Mouse (Mus musculus) lung, postnatal 14 days (tissue): ENCODE data around the gene Ublcp1.
A peak's percentile ranks its signal among the peaks of the same experiment; 100 is the strongest.

Experiments
- DNase-seq: peaks from one replicate; pipeline ENCODE4 v3.0.0; 2021

The Ublcp1 gene

GRCm38 (mm10) chr11:44470432-44471336 is at the start of gene Ublcp1:
Gene Ublcp1, minus strand, starts transcription at chr11:44470498.
- peak; percentile 95 for DNase-seq

- DNase-seq: peak; percentile 36
Observed at GRCm38 (mm10) chr11:44519096-44519949, 49.0 kb upstream of the Ublcp1 start.

- peak; percentile 75 for DNase-seq
Observed at GRCm38 (mm10) chr11:44518281-44519095, 48.2 kb upstream of the Ublcp1 start, which contains the start of gene Rnf145. Gene Rnf145, plus strand, starts transcription at chr11:44518964.

DNA sequence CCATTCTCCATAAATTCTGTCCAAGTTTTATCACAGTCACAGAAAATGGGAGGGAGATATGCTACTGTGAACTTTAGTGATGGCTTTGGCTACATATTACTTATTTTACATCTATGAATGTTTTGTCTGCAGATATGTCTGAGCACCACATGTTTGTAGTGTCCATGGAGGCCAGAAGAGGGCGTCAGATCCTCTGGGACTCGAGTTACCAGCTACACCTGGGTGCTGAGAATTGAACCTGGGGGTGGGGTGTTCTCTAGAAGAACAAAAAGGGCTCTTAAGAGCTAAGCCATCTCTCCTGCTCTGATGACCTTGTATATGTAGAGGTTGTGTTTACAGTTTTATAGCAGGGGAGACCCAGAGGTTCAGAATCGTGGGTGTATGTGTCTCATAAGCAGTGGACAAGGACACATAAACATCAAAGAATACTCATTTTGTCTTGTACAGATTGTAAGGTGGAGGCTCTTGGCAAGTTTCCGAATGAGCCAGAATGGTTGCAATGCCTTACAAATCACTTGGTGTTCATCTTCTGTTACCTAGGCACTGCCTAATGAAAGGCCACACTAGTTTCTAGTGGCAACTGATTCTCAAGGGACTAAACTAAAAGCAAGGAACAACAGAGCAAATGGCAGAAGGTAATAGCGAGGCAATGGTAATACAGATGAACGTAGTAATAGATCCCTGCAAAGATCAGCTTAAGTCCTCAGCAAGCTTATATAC is 47.4 kb upstream of the Ublcp1 start:
- no peak for DNase-seq

DNA sequence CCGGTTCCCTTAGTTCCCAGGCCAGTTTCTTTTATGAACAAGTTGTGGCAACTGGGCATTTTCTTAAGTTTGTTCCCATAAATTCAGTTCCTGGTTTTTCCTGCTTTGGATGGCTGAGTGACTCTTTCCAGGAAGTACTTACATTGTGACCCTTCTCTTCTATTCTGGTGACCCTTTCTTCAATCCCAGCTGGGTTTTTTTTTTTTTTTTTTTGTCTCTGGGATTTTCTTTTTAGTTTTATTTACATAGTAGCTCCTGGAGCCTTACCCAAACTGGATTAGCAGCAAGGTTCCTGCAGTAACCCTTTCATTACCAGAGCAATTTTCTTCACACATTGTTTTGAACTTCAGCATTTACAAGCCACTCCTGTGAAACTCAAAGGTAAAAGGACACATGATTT is 46.1 kb upstream of the Ublcp1 start:
- no peak for DNase-seq

DNA sequence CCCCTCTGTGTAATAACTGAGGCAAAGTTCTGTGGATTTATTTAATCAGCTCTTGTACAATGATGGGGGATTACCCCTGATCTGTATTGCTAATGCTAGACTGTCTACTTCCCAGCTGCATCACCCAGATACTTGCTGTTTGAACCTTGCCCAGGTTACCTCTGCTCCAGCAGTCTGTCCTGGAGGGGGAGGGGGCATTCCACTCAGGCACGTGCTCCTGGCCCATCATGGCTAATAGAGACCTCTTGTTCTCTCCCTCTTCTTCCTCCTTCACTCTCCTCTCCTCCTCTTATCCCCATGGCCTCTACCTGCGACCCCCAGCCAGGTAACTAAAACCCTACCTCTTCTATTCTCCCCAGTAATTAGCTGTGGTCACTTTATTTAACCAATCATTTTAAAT is 44.4 kb upstream of the Ublcp1 start:
- no peak for DNase-seq

DNA sequence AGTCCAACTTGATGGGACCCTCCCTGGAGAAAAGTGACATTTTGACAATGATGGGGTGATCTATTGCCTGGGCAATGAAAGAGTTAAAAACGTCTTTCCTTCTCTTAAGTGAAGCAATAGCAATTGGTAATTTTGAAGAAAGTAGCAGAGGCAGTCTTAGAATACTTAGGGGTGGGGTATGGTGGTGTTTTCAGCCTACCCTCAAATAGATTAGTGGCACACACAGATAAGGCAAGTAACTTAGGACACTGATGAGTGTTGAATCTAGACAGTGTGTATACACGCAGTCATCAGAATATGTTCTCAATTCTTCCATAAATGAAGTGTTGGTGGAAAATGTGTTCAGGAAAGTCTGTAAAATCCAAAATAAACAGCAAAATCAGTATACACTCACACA is 42.7 kb upstream of the Ublcp1 start:
- DNase-seq: no peak

- DNase-seq: no peak
Observed at GRCm38 (mm10) chr11:44512044-44513025, 42.0 kb upstream of the Ublcp1 start.

DNA sequence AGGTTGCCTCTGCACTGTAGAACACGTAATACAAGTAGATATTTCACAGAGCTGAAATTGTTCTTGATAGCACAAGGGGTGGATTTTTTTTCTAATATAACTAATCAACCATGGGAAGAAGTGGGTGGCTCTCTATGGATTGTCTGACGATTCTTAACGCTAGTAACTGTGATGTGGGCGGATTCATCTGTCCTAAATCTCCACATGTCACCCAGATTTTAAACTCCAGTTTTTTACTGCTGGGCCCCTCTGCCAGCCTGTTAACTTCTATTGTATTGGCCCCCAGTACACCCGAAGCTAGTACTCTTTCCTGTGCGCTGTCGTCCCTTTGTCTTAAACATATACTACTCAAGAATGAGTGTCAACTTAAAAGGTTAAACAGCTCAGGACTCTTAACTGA is 40.1 kb upstream of the Ublcp1 start:
- no peak for DNase-seq

DNA sequence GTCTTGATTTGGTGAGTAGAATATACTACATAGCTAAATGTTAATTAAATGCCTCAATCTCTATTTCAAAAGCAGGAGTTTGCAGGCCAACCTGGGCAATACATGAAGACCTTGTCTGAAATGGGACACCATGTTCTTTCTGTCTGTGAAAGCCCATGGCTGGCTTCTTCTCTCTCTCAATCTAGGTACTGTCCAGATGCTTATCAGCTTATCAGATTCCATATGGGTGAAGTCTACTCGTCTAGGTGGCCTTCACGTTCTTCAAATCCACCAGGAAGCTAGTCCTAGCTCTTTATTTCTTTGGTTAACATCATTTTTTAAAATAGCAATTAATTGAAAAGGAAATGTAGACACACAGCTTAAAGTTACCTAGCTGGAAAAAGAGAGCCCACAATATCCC is 39.6 kb upstream of the Ublcp1 start:
- DNase-seq: no peak

- no peak for DNase-seq
Observed at GRCm38 (mm10) chr11:44508876-44509275, 38.6 kb upstream of the Ublcp1 start.

GRCm38 (mm10) chr11:44504761-44505160 is 34.5 kb upstream of the Ublcp1 start:
- no peak for DNase-seq

DNA sequence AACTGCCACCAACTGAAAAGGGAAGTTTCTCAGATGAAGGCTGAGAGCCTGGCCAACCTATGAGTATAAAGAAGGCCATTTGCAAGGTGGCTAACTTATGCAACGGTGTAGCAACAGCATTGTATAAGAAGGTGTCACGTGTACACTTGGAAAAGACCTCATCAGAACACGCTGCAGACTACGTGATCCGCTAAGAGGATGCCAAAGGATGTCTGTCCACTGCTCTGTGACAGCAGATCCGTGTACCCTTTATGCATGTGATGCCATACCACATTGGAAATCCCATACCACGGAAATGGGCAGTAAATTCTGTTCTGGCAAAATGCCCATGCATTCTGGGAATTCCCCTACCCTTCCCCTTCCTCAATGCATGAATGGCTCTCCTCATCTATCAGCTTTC is 33.8 kb upstream of the Ublcp1 start:
- DNase-seq: no peak

GRCm38 (mm10) chr11:44502931-44503330 is 32.6 kb upstream of the Ublcp1 start:
- no peak for DNase-seq

GRCm38 (mm10) chr11:44501477-44501876 is 31.2 kb upstream of the Ublcp1 start:
- DNase-seq: no peak

GRCm38 (mm10) chr11:44500966-44501365 is 30.7 kb upstream of the Ublcp1 start:
- no peak for DNase-seq

DNA sequence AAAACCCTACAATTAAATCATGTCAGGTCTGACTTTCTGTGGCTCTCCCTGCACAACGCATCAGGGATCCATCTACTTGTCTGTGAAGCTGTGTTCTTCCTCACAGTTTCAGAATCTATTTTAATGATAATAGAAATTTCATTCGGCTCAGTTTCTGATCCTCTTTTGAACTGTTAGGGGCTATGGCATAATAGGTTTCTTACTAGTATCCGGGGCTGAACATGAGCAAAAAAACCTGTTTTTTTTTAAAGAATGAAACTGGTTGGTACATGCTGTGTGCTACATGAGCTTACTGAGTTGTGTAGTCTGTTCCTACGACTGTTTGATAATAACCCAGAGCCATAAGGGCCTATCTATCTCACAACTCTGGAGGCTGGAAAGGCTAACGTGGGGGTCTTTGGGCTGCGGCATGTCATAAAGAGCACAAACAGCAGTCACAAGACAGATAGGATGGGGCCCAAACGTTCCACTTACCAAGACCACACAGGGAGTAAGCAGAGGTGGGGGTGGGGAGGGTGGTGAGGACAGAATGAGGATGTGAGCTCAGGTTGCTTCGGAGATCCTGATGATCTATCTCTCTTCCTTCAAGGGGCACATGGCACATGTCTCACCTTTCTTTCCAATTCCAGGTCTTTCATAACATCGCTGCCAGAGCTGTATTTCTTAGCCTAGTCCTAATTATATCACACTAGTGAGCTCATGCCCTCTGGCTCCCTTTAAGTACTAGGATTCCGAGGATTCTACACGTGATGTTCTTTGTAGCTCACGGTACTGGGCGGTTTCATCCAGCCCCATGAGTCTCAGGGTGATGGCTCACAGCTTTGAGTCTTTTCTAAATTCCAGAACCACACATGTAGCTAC is 28.3 kb upstream of the Ublcp1 start:
- no peak for DNase-seq

DNA sequence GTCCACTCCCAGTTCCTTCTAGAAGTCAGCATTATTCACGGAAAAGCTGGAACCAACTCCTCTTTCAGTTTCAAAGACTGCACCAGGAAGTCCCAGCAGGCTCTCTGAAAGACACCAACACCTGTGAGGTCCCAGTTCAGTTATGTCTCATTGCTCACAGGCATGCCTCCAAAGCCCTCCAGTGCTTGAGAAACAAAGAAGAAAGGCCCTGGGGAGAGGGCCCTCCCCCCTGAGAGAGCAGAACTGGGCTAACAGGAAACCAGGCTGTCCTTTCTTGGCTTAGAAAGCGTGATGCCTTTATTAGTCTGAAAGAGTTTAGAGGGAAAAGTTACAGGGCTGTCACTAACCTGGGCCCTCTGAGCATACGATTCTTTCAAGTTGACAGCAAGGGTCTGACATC is 25.9 kb upstream of the Ublcp1 start:
- peak; percentile 14 for DNase-seq

GRCm38 (mm10) chr11:44494643-44495323 is 24.5 kb upstream of the Ublcp1 start:
- no peak for DNase-seq
